Mouse (Mus musculus): ENCODE results near the gene Apoe. TPM values are rescaled to one million over a fixed set of nuclear protein-coding genes. Genes with fewer than 3 reads are reported as not detected.
A peak's percentile ranks its signal among the peaks of the same experiment; 100 is the strongest.

Gene Apoe
- polyA plus RNA-seq (2015; fragmentation: Nextera tagmentation; extraction: Ambion mirVana): 200 and 263 TPM in 2 replicates

GRCm38 (mm10) chr7:19698907-19699826 is at the start of gene Apoe:
Gene Apoe (minus strand): TSS chr7:19699188.
- WGBS: 1% methylated on average over 20 of the region's 20 CpGs
- Histone ChIP-seq H3K4me1 (peaks cover 25% of the 10 kb centered on the region), H3K4me2 (peak within 1 kb of the TSS; percentile 83), H3K9ac (peak within 1 kb of the TSS; percentile 72), H3K27ac (peak within 1 kb of the TSS; percentile 62), H3K27me3 (no peaks in the 10 kb centered on the region), H3K36me3 (peaks cover 46% of the 10 kb centered on the region), H3K9me3 (peaks cover 7% of the 10 kb centered on the region; the same call in 1 of the 2 replicates), H3K4me3 (peak within 1 kb of the TSS; percentile 45)
- ATAC-seq (ENCODE audit: insufficient number of reproducible peaks, insufficient read depth, low FRiP score, low TSS enrichment, low read depth): no peak

GRCm38 (mm10) chr7:19747420-19748218 is 48.6 kb upstream of the Apoe start:
- H3K9me3 ChIP-seq: no peaks in the 10 kb centered on the region
- H3K4me1 ChIP-seq: peaks cover 36% of the 10 kb centered on the region
- no peaks in the 10 kb centered on the region for H3K27me3 ChIP-seq
- 3% methylated on average over 25 of the region's 25 CpGs for WGBS
- H3K4me2 ChIP-seq: peak overlapping the region; percentile 82
- ATAC-seq (ENCODE audit: insufficient number of reproducible peaks, insufficient read depth, low FRiP score, low TSS enrichment, low read depth): no peak
- peaks cover 23% of the 10 kb centered on the region for H3K36me3 ChIP-seq
- H3K9ac ChIP-seq: peak overlapping the region; percentile 93
- H3K4me3 ChIP-seq: peak overlapping the region; percentile 89
- peak overlapping the region; percentile 92 for H3K27ac ChIP-seq

GRCm38 (mm10) chr7:19746426-19747201 is 47.6 kb upstream of the Apoe start:
- Histone ChIP-seq H3K9ac (peak overlapping the region; percentile 93), H3K27ac (0 out of 2 replicates have a peak overlapping the region, but pooled peaks have one; percentile 92), H3K27me3 (no peaks in the 10 kb centered on the region), H3K9me3 (no peaks in the 10 kb centered on the region), H3K36me3 (peaks cover 29% of the 10 kb centered on the region), H3K4me2 (peak overlapping the region; percentile 82), H3K4me1 (peaks cover 43% of the 10 kb centered on the region), H3K4me3 (peak overlapping the region; percentile 89)
- 26% methylated on average over 6 of the region's 6 CpGs for WGBS
- no peak for ATAC-seq (ENCODE audit: insufficient number of reproducible peaks, insufficient read depth, low FRiP score, low TSS enrichment, low read depth)

- no peak overlapping the region for H3K4me2 ChIP-seq
- H3K27ac ChIP-seq: no peak overlapping the region
- H3K9ac ChIP-seq: no peak overlapping the region
- ATAC-seq (ENCODE audit: insufficient number of reproducible peaks, insufficient read depth, low FRiP score, low TSS enrichment, low read depth): no peak
- WGBS: 86% methylated on average over 8 of the region's 10 CpGs
- H3K4me1 ChIP-seq: peaks cover 49% of the 10 kb centered on the region
- no peaks in the 10 kb centered on the region for H3K9me3 ChIP-seq
- peaks cover 35% of the 10 kb centered on the region for H3K36me3 ChIP-seq
- no peaks in the 10 kb centered on the region for H3K27me3 ChIP-seq
- H3K4me3 ChIP-seq: no peak overlapping the region
These were observed 47.0 kb upstream of the Apoe start for GRCm38 (mm10) chr7:19745971-19746370.

DNA sequence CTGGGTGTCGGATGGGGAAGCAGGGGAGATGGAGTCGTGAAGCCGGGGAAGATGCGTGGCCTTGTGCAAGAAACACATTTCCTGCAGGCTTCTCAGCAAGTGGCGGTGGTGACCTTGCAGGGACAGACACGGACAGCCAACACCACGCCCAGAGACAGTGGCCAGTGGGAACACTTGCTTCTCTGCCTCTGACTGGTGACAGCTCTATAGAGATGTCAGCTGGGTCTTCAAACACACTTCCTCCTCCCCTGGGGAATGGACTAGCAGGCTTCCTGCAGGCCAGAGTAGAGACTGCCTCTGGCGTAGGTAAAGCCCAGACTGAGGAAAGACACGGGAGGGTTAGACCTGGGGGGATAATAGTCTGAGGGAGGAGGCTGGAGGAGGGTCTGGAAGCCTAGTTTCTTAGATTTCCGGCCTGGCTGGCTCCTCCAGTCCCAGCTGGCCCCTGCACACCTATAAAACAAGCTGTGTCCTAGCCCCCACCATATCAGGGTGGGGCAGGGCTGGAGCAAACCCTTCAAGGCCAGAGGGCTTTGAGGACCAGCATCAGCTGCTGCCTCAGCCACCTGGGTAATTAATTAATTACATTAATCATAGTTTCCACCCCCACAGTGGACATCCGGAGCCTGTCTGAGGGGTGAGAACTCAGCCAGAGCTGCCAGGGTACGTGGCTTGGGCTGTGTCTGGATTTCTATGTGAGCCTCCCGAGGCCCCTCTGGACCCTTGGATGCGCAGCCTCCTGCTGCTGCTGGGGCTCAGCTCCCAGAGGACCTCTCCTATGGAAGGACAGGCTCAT is 45.8 kb upstream of the Apoe start:
- Histone ChIP-seq H3K4me1 (peaks cover 44% of the 10 kb centered on the region), H3K4me2 (no peak overlapping the region), H3K9me3 (no peaks in the 10 kb centered on the region), H3K4me3 (no peak overlapping the region), H3K9ac (no peak overlapping the region), H3K36me3 (peaks cover 46% of the 10 kb centered on the region), H3K27me3 (no peaks in the 10 kb centered on the region), H3K27ac (peak overlapping the region; percentile 16; the same call in 1 of the 2 replicates)
- WGBS: 67% methylated on average over 14 of the region's 14 CpGs
- no peak for ATAC-seq (ENCODE audit: insufficient number of reproducible peaks, insufficient read depth, low FRiP score, low TSS enrichment, low read depth)

- Histone ChIP-seq H3K4me2 (no peak overlapping the region), H3K4me3 (no peak overlapping the region), H3K36me3 (peaks cover 54% of the 10 kb centered on the region), H3K9ac (no peak overlapping the region), H3K27ac (no peak overlapping the region), H3K4me1 (peaks cover 44% of the 10 kb centered on the region), H3K9me3 (no peaks in the 10 kb centered on the region), H3K27me3 (no peaks in the 10 kb centered on the region)
- no peak for ATAC-seq (ENCODE audit: insufficient number of reproducible peaks, insufficient read depth, low FRiP score, low TSS enrichment, low read depth)
- WGBS: 87% methylated on average over 6 of the region's 6 CpGs
These were observed 44.8 kb upstream of the Apoe start for GRCm38 (mm10) chr7:19743791-19744190.

DNA sequence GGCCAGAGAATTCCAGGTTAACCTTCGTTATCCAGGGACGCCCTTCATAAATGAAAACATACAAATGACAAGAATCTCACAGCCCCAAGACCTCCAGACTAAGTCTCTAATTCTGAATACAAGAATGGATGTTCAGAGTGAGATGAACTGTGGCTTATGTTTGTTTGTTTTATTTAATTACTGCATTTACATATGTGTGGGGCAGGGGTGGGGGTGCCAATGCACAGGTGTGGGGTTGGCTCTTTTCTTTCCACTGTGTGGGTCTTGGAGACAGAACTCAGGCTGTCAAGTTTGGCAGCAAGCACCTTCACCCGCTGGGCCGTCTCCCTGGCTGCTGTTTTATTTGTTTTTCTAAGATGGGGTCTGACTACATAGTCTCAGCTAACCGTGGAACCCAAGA is 43.5 kb upstream of the Apoe start:
- no peak overlapping the region for H3K4me2 ChIP-seq
- peaks cover 35% of the 10 kb centered on the region for H3K4me1 ChIP-seq
- no peak overlapping the region for H3K27ac ChIP-seq
- no peaks in the 10 kb centered on the region for H3K27me3 ChIP-seq
- H3K36me3 ChIP-seq: peaks cover 64% of the 10 kb centered on the region
- H3K9me3 ChIP-seq: no peaks in the 10 kb centered on the region
- 50% methylated on average over 5 of the region's 5 CpGs for WGBS
- H3K4me3 ChIP-seq: no peak overlapping the region
- H3K9ac ChIP-seq: no peak overlapping the region
- ATAC-seq (ENCODE audit: insufficient number of reproducible peaks, insufficient read depth, low FRiP score, low TSS enrichment, low read depth): no peak

DNA sequence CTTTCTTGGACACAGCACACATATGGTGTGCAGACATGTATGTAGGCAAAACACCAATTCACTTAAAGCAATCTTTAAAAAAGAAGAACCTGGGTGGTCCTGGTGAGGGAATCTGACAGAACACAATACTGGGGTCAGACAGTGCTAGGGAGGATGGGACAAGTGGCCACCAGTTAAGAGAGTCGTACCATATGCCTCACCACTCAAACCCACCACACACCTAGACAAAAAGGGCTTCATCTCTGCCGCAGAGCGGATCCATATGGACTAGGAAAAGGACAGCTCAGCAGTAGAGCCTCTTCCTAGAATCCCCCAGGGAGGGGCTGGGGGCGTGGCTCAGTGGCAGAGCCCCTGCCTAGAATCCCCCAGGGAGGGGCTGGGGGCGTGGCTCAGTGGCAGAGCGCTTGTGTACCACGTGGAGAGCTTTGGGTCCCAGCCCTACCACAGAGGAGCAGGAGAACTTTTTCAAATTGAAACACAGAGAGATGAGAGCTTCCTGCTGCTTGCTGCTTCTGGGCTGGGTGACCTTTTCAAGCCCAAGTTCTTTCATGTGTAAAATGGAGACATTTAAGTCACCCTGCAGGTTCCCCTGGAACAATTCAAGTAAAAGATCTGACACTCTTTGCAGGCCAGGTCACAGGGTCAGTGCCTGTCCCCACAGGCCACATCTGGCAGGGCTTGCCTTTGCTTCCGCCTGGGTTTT is 42.5 kb upstream of the Apoe start:
- peaks cover 74% of the 10 kb centered on the region for H3K36me3 ChIP-seq
- H3K4me3 ChIP-seq: no peak overlapping the region
- H3K4me1 ChIP-seq: peaks cover 26% of the 10 kb centered on the region
- no peaks in the 10 kb centered on the region for H3K9me3 ChIP-seq
- no peak overlapping the region for H3K9ac ChIP-seq
- ATAC-seq (ENCODE audit: insufficient number of reproducible peaks, insufficient read depth, low FRiP score, low TSS enrichment, low read depth): no peak
- no peaks in the 10 kb centered on the region for H3K27me3 ChIP-seq
- H3K4me2 ChIP-seq: peak overlapping the region; percentile 16; the same call in 1 of the 2 replicates
- 10% methylated on average over 8 of the region's 8 CpGs for WGBS
- H3K27ac ChIP-seq: peak overlapping the region; percentile 65

GRCm38 (mm10) chr7:19740269-19740668 is 41.3 kb upstream of the Apoe start:
- Histone ChIP-seq H3K27ac (no peak overlapping the region), H3K27me3 (no peaks in the 10 kb centered on the region), H3K9ac (no peak overlapping the region), H3K9me3 (no peaks in the 10 kb centered on the region), H3K36me3 (peaks cover 83% of the 10 kb centered on the region), H3K4me3 (no peak overlapping the region), H3K4me2 (no peak overlapping the region), H3K4me1 (peaks cover 22% of the 10 kb centered on the region)
- no peak for ATAC-seq (ENCODE audit: insufficient number of reproducible peaks, insufficient read depth, low FRiP score, low TSS enrichment, low read depth)
- whole genome bisulfite sequencing: 91% methylated on average over 11 of the region's 11 CpGs

- 90% methylated on average over 3 of the region's 3 CpGs for WGBS
- Histone ChIP-seq H3K9ac (no peak overlapping the region), H3K4me3 (no peak overlapping the region), H3K36me3 (peaks cover 85% of the 10 kb centered on the region), H3K4me1 (peaks cover 13% of the 10 kb centered on the region), H3K4me2 (no peak overlapping the region), H3K27ac (no peak overlapping the region), H3K27me3 (no peaks in the 10 kb centered on the region), H3K9me3 (no peaks in the 10 kb centered on the region)
- no peak for ATAC-seq (ENCODE audit: insufficient number of reproducible peaks, insufficient read depth, low FRiP score, low TSS enrichment, low read depth)
These were observed 39.8 kb upstream of the Apoe start for GRCm38 (mm10) chr7:19738771-19739170.

Data from embryonic facial prominence, embryonic 13.5 days (tissue).